Mouse (Mus musculus): ENCODE results near the gene Limch1. TPM values are rescaled to one million over a fixed set of nuclear protein-coding genes. Genes with fewer than 3 reads are reported as not detected.

Limch1 gene
- total and polyA plus RNA-seq, 3 experiments: 0.33 TPM; not detected in 2

- DNase-seq (ENCODE audit: low spot score): no peak
- Histone ChIP-seq H3K4me3 (ENCODE audit: low read depth, low read length) (no peak overlapping the region), H3K36me3 (replicated peaks) (no peaks in the 10 kb centered on the region), H3K27me3 (ENCODE audit: insufficient read depth, low read length) (no peaks in the 10 kb centered on the region), H3K4me1 (ENCODE audit: insufficient read depth, low read depth, low read length) (no peaks in the 10 kb centered on the region), H3K9me3 (replicated peaks) (peaks cover 43% of the 10 kb centered on the region)
- ATAC-seq (ENCODE audit: extremely low read depth, insufficient number of reproducible peaks, low FRiP score, poor library complexity, severe bottlenecking): no peak
- TF ChIP-seq GATA1 (IDR thresholded peaks at IDR 0.05; ENCODE audit: borderline replicate concordance, low read length) (no peak), POLR2AphosphoS5 (IDR thresholded peaks at IDR 0.05; ENCODE audit: insufficient replicate concordance, low read depth, low read length) (no peak), TAL1 (conservative IDR thresholded peaks at IDR 0.05; ENCODE audit: low read depth, low read length) (no peak), GATA2 (IDR thresholded peaks at IDR 0.05; ENCODE audit: borderline replicate concordance, low read depth, low read length) (no peak), CTCF (IDR thresholded peaks at IDR 0.05; ENCODE audit: low read depth, low read length) (no peak)
These were observed 14.3 kb upstream of the Limch1 start for GRCm38 (mm10) chr5:66731302-66731697.

- H3K4me3 ChIP-seq (ENCODE audit: low read depth, low read length): no peak overlapping the region
- no peak for ATAC-seq (ENCODE audit: extremely low read depth, insufficient number of reproducible peaks, low FRiP score, poor library complexity, severe bottlenecking)
These were observed 12.1 kb upstream of the Limch1 start for GRCm38 (mm10) chr5:66733556-66733955.

GRCm38 (mm10) chr5:66739376-66739775, 6.3 kb upstream of the Limch1 start:
- no peak for DNase-seq (ENCODE audit: low spot score)
- Histone ChIP-seq H3K9me3 (replicated peaks) (peaks cover 27% of the 10 kb centered on the region), H3K4me1 (ENCODE audit: insufficient read depth, low read depth, low read length) (no peaks in the 10 kb centered on the region), H3K4me3 (ENCODE audit: low read depth, low read length) (no peak overlapping the region), H3K36me3 (replicated peaks) (no peaks in the 10 kb centered on the region), H3K27me3 (ENCODE audit: insufficient read depth, low read length) (no peaks in the 10 kb centered on the region)
- ATAC-seq (ENCODE audit: extremely low read depth, insufficient number of reproducible peaks, low FRiP score, poor library complexity, severe bottlenecking): no peak
- TF ChIP-seq TAL1 (conservative IDR thresholded peaks at IDR 0.05; ENCODE audit: low read depth, low read length): no peak
- no peak for TF ChIP-seq POLR2AphosphoS5 (IDR thresholded peaks at IDR 0.05; ENCODE audit: insufficient replicate concordance, low read depth, low read length)
- no peak for TF ChIP-seq GATA1 (IDR thresholded peaks at IDR 0.05; ENCODE audit: borderline replicate concordance, low read length)
- no peak for TF ChIP-seq GATA2 (IDR thresholded peaks at IDR 0.05; ENCODE audit: borderline replicate concordance, low read depth, low read length)
- TF ChIP-seq CTCF (IDR thresholded peaks at IDR 0.05; ENCODE audit: low read depth, low read length): no peak

More at GRCm38 (mm10) chr5:66733556-66733955, 12.1 kb upstream of the Limch1 start:
- no peaks in the 10 kb centered on the region for H3K4me1 ChIP-seq (ENCODE audit: insufficient read depth, low read depth, low read length)
- TF ChIP-seq POLR2AphosphoS5 (IDR thresholded peaks at IDR 0.05; ENCODE audit: insufficient replicate concordance, low read depth, low read length) (no peak), GATA2 (IDR thresholded peaks at IDR 0.05; ENCODE audit: borderline replicate concordance, low read depth, low read length) (no peak), TAL1 (conservative IDR thresholded peaks at IDR 0.05; ENCODE audit: low read depth, low read length) (no peak), CTCF (IDR thresholded peaks at IDR 0.05; ENCODE audit: low read depth, low read length) (no peak), GATA1 (IDR thresholded peaks at IDR 0.05; ENCODE audit: borderline replicate concordance, low read length) (no peak)
- no peaks in the 10 kb centered on the region for H3K27me3 ChIP-seq (ENCODE audit: insufficient read depth, low read length)
- no peaks in the 10 kb centered on the region for H3K36me3 ChIP-seq (replicated peaks)
- H3K9me3 ChIP-seq (replicated peaks): peaks cover 35% of the 10 kb centered on the region
- no peak for DNase-seq (ENCODE audit: low spot score)

- peaks cover 3% of the 10 kb centered on the region; the same call in 1 of the 2 replicates for H3K27me3 ChIP-seq (ENCODE audit: insufficient read depth, low read length)
- no peaks in the 10 kb centered on the region for H3K4me1 ChIP-seq (ENCODE audit: insufficient read depth, low read depth, low read length)
- DNase-seq (ENCODE audit: low spot score) (no peak), ATAC-seq (ENCODE audit: extremely low read depth, insufficient number of reproducible peaks, low FRiP score, poor library complexity, severe bottlenecking) (no peak)
- H3K4me3 ChIP-seq (ENCODE audit: low read depth, low read length): no peak overlapping the region; the same call in 1 of the 2 replicates
- peaks cover 53% of the 10 kb centered on the region for H3K9me3 ChIP-seq (replicated peaks)
- TF ChIP-seq GATA1 (IDR thresholded peaks at IDR 0.05; ENCODE audit: borderline replicate concordance, low read length) (no peak), TAL1 (conservative IDR thresholded peaks at IDR 0.05; ENCODE audit: low read depth, low read length) (no peak)
- no peaks in the 10 kb centered on the region for H3K36me3 ChIP-seq (replicated peaks)
These were observed 512 bp downstream of the Limch1 start for GRCm38 (mm10) chr5:66745996-66746681.

GRCm38 (mm10) chr5:66746761-66747160, 1.1 kb downstream of the Limch1 start:
- DNase-seq (ENCODE audit: low spot score) (no peak), ATAC-seq (ENCODE audit: extremely low read depth, insufficient number of reproducible peaks, low FRiP score, poor library complexity, severe bottlenecking) (no peak)
- H3K4me1 ChIP-seq (ENCODE audit: insufficient read depth, low read depth, low read length): no peaks in the 10 kb centered on the region
- peaks cover 57% of the 10 kb centered on the region for H3K9me3 ChIP-seq (replicated peaks)
- H3K27me3 ChIP-seq (ENCODE audit: insufficient read depth, low read length): peaks cover 3% of the 10 kb centered on the region; the same call in 1 of the 2 replicates
- H3K4me3 ChIP-seq (ENCODE audit: low read depth, low read length): no peak overlapping the region
- TF ChIP-seq POLR2AphosphoS5 (IDR thresholded peaks at IDR 0.05; ENCODE audit: insufficient replicate concordance, low read depth, low read length) (no peak), CTCF (IDR thresholded peaks at IDR 0.05; ENCODE audit: low read depth, low read length) (no peak), GATA1 (IDR thresholded peaks at IDR 0.05; ENCODE audit: borderline replicate concordance, low read length) (no peak), TAL1 (conservative IDR thresholded peaks at IDR 0.05; ENCODE audit: low read depth, low read length) (no peak), GATA2 (IDR thresholded peaks at IDR 0.05; ENCODE audit: borderline replicate concordance, low read depth, low read length) (no peak)
- no peaks in the 10 kb centered on the region for H3K36me3 ChIP-seq (replicated peaks)

GRCm38 (mm10) chr5:66747761-66748430, 2.3 kb downstream of the Limch1 start:
- H3K36me3 ChIP-seq (replicated peaks): no peaks in the 10 kb centered on the region
- DNase-seq (ENCODE audit: low spot score) (no peak), ATAC-seq (ENCODE audit: extremely low read depth, insufficient number of reproducible peaks, low FRiP score, poor library complexity, severe bottlenecking) (no peak)
- no peak overlapping the region for H3K4me3 ChIP-seq (ENCODE audit: low read depth, low read length)
- TF ChIP-seq POLR2AphosphoS5 (IDR thresholded peaks at IDR 0.05; ENCODE audit: insufficient replicate concordance, low read depth, low read length) (no peak), CTCF (IDR thresholded peaks at IDR 0.05; ENCODE audit: low read depth, low read length) (no peak), GATA2 (IDR thresholded peaks at IDR 0.05; ENCODE audit: borderline replicate concordance, low read depth, low read length) (no peak), GATA1 (IDR thresholded peaks at IDR 0.05; ENCODE audit: borderline replicate concordance, low read length) (no peak), TAL1 (conservative IDR thresholded peaks at IDR 0.05; ENCODE audit: low read depth, low read length) (no peak)
- no peaks in the 10 kb centered on the region for H3K4me1 ChIP-seq (ENCODE audit: insufficient read depth, low read depth, low read length)
- H3K27me3 ChIP-seq (ENCODE audit: insufficient read depth, low read length): peaks cover 3% of the 10 kb centered on the region; the same call in 1 of the 2 replicates
- peaks cover 57% of the 10 kb centered on the region for H3K9me3 ChIP-seq (replicated peaks)
